Mouse (Mus musculus): ENCODE results near the gene Fiz1.

The Fiz1 gene

DNA sequence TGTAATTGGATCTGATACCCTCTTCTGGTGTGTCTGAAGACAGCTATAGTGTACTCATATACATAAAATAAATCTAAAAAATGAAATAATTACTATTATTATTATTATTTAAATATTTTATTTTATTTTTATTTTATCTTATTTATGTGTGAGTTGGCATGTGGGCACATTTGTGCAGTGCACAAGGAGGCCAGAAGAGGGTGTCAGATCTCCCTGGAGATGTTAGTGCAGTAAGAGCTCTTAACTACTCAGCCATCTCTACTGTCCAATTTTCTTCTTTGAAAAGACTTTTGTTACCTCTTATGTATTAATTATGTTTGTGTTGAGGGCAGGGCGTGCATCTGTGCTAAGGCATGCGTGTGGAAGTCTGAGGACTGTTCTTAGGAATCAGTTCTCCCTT lies 14.6 kb downstream of the Fiz1 start:
- no peak for DNase-seq (ENCODE audit: low spot score)

- DNase-seq (ENCODE audit: low spot score) = no peak
Measured at GRCm38 (mm10) chr7:4996934-4997333, 17.6 kb downstream of the Fiz1 start.

- peak; percentile 90 for DNase-seq (ENCODE audit: low spot score)
Measured at GRCm38 (mm10) chr7:4996003-4996895, 18.2 kb downstream of the Fiz1 start, which contains the start of gene Zfp579. Zfp579 (minus strand) TSS chr7:4996158.

GRCm38 (mm10) chr7:4995268-4996002 lies 19.1 kb downstream of the Fiz1 start:
- DNase-seq (ENCODE audit: low spot score) = no peak

- no peak for DNase-seq (ENCODE audit: low spot score)
Measured at GRCm38 (mm10) chr7:4993999-4994788, 20.3 kb downstream of the Fiz1 start.

- no peak for DNase-seq (ENCODE audit: low spot score)
Measured at GRCm38 (mm10) chr7:4993347-4993998, 21.0 kb downstream of the Fiz1 start.

DNA sequence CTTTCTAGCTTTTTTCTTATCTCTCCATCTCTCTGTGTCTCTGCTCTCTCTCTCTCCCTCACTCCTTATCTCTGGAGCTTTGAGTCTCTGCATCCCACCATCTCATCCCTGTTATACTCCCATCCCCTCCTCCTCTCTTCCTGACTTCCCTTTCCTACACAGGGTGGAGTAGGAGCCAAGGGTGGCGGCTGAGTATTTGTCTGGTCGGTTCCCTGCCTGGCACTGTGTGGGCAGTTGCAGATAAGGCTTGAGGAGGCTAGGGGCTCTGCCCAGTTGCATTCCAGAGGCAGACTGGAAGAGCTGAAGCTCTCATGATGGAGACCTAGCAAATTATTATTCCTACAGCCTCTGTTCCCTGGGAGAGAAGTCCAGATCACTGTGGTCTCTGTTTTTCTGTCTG lies 26.2 kb downstream of the Fiz1 start:
- DNase-seq (ENCODE audit: low spot score) = no peak

- DNase-seq (ENCODE audit: low spot score) = no peak
Measured at GRCm38 (mm10) chr7:4976832-4977231, 37.7 kb downstream of the Fiz1 start.

DNA sequence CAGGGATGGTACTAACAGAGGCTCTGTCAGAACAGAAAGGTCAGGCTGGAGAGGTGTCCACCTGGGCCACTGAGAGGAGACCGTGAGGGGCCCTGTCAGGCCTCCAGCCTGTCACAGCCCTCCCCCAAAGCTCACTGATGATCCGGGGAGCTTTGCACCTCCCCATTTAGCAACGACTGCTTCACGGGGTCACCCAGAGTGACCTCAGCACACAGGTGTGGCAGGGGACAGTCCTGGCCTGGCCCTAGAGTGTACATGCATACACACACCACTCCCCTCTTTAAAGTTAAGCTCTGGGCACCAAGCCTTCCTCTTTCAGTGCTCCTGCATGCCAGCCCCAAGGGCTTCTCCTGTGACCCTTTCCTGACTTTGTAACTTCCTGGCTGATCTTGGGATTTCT lies 39.0 kb downstream of the Fiz1 start:
- no peak for DNase-seq (ENCODE audit: low spot score)

- no peak for DNase-seq (ENCODE audit: low spot score)
Measured at GRCm38 (mm10) chr7:4972321-4973047, 42.0 kb downstream of the Fiz1 start.

GRCm38 (mm10) chr7:4971710-4972109 lies 42.8 kb downstream of the Fiz1 start:
- no peak for DNase-seq (ENCODE audit: low spot score)

DNA sequence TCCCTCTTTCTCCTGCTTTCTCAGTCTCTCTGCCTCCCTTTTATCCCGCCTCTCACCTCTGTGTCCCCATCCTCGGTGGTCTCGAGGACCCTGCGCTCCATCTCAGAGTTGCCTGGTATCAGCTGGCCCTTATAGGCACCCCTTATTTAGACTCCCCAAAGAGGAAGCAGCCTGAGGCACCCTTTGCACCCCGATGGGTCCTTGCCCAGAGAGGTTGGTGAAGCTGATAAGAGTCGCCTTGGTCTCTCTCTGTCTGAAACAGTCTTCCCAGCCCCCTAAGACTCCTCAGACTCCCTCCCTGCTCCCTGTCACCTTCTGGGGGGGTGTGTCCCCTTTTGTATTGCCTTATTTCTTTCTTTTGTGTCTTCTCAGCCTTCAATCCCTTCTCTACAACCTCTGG lies 43.4 kb downstream of the Fiz1 start, which contains the start of gene Sbk3:
TSS of gene Sbk3 (minus strand) at position 101 of the 400 bp plus-strand sequence.
- no peak for DNase-seq (ENCODE audit: low spot score)

DNA sequence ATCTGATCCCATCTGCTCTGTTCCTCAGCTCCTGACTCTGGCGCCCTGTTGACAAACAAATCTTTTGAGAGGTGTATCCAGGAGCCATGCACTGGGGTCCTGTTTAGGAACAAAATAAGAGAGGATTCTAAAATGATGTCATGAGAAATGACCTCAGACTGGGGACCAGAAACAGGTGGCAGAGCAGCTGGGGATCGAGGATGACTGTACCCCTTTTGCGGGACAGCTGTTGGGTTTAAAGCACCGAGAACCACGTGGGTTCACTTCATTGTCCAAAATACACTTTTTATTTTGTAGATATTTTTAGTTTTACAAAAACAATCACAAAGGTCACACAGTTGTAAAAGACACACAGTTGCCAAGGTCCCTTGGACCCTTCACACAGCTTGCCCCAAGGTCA lies 49.5 kb downstream of the Fiz1 start:
- no peak for DNase-seq (ENCODE audit: low spot score)

DNA sequence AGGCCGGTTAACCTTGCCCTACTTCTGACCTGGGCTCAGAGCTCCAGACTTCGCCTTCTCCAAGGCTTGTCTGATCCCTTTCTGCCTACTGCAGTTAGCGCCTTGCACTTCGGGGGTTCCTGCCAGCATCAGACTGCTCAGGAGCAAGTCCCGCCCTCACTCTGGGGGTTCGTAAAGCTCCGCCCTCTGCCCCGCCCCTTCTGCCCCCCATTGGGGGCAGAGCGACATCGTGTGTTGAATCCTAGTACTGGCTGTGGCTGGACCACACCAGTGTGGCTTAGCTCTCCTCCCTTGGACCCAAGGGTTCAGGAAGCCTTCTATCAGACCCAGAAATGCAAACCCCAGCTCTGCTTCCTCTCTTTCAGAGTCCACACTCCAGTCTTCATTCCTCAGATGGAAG lies 50.2 kb downstream of the Fiz1 start, which contains the start of gene Sbk2:
TSS of gene Sbk2 (minus strand) at position 135 of the 400 bp plus-strand sequence.
- DNase-seq (ENCODE audit: low spot score) = peak; percentile 61

GRCm38 (mm10) chr7:4963527-4963926 lies 51.0 kb downstream of the Fiz1 start:
- no peak for DNase-seq (ENCODE audit: low spot score)

DNA sequence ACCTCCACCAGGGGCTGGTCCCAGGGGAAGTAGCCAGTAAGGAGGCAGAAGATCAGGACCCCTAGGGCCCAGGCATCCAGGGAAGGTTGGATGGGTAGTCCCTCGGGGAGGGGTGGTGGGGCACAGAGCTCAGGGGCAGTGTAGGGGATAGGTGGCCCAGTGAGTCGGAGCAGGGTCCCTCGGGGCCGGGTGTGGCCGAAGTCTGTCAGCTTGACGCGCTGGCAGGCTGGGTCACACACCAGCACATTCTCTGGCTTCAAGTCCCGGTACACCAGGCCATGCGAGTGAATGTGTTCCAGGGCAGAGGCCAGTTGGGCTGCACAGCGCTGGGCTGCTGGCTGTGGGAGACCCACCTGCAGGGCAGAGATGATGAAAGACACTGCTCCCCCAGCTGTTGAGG lies 57.1 kb downstream of the Fiz1 start:
- DNase-seq (ENCODE audit: low spot score) = no peak
